Mouse (Mus musculus) cerebellum, adult 2 months (tissue): ENCODE measurements around the gene Aim2. TPM values are rescaled to one million over a fixed set of nuclear protein-coding genes. Genes with fewer than 3 reads are reported as not detected.
A peak's percentile ranks its signal among the peaks of the same experiment; 100 is the strongest.
"Not testable (repeated sequence)": the region's sequence is repeated elsewhere in the genome, so short reads cannot be mapped to it uniquely, and the experiment has no call there.

Experiments used
- DNase-seq, 2 experiments: peaks; one replicate each; pipeline ENCODE4 v3.0.0; 2021
- H3K27ac ChIP-seq: fragments of 200-500 bp; 2 replicates; pipeline ENCODE4 v1.5.1; 2012; ENCODE audit warnings: low read length, control low read depth, inconsistent platforms; ENCODE audit not compliant: insufficient read depth
- H3K27me3 ChIP-seq: fragments of 200-500 bp; 2 replicates; pipeline ENCODE4 v1.6.1; 2012; ENCODE audit warnings: inconsistent platforms, mild to moderate bottlenecking, low read length, moderate library complexity; ENCODE audit not compliant: control insufficient read depth, insufficient read depth
- H3K4me1 ChIP-seq: fragments of 200-500 bp; 2 replicates; pipeline ENCODE4 v1.6.1; 2011; ENCODE audit warnings: low read length; ENCODE audit not compliant: control insufficient read depth, insufficient read depth
- H3K4me3 ChIP-seq: fragments of 200-500 bp; replicated peaks from 2 replicates; pipeline ENCODE3; 2011; ENCODE audit warnings: mild to moderate bottlenecking, low read depth, low read length, control low read depth; ENCODE audit not compliant: insufficient read depth
- CTCF ChIP-seq: fragments of 200-500 bp; IDR thresholded peaks from 2 replicates; pipeline ENCODE4 v1.5.1; 2011; ENCODE audit warnings: low read depth, mild to moderate bottlenecking, control low read depth, low read length, moderate library complexity, borderline replicate concordance; ENCODE audit not compliant: insufficient read depth
- POLR2A ChIP-seq: fragments of 200-500 bp; IDR thresholded peaks from 2 replicates; pipeline ENCODE4 v1.6.1; 2011; ENCODE audit warnings: low read length, control low read depth, borderline replicate concordance; ENCODE audit not compliant: insufficient read depth
- WGBS: fragments of 180-500 bp; shearing (Covaris S2); methylation state at CpG from one replicate; pipeline ENCODE4 v1.1.7; 2018; 5-methylcytosine and 5-hydroxymethylcytosine counted together
- polyA plus RNA-seq: library from polyadenylated mRNA; depleted of rRNA; stranded (reverse); fragments of >200 nt; gene quantifications from 2 replicates; pipeline ENCODE4 v1.2.3, GENCODE M21; 2012; rRNA removed

Aim2 gene
- polyA plus RNA-seq, 1 experiment = 2.0 TPM

- WGBS = 95% methylated on average over 5 of the region's 5 CpGs
- Histone ChIP-seq H3K4me3 (no peak overlapping the region), H3K27ac (no peak overlapping the region), H3K27me3 (no peaks in the 10 kb centered on the region), H3K4me1 (no peaks in the 10 kb centered on the region)
- TF ChIP-seq CTCF = no peak
- TF ChIP-seq POLR2A = no peak
- DNase-seq = no peak
Observed at GRCm38 (mm10) chr1:173451665-173452064, 101.0 kb downstream of the Aim2 start.

- peak in 1 of 2 experiments; percentile 28 for DNase-seq
- 49% methylated on average over 7 of the region's 7 CpGs for WGBS
- Histone ChIP-seq H3K4me3 (no peak overlapping the region), H3K27ac (no peak overlapping the region), H3K4me1 (no peaks in the 10 kb centered on the region), H3K27me3 (no peaks in the 10 kb centered on the region)
- peak; percentile 54 for TF ChIP-seq CTCF
- no peak for TF ChIP-seq POLR2A
Observed at GRCm38 (mm10) chr1:173456139-173456754, 105.6 kb downstream of the Aim2 start.

- H3K27me3 ChIP-seq = no peaks in the 10 kb centered on the region
- no peak overlapping the region for H3K4me3 ChIP-seq
- no peaks in the 10 kb centered on the region for H3K4me1 ChIP-seq
- TF ChIP-seq POLR2A = no peak
- TF ChIP-seq CTCF = no peak
- no peak for DNase-seq
- 72% methylated on average over 5 of the region's 5 CpGs for WGBS
- no peak overlapping the region for H3K27ac ChIP-seq
Observed at GRCm38 (mm10) chr1:173456761-173457160, 106.1 kb downstream of the Aim2 start.

GRCm38 (mm10) chr1:173480399-173481181 lies 129.9 kb downstream of the Aim2 start:
- H3K27ac ChIP-seq, H3K27me3 ChIP-seq, DNase-seq, H3K4me1 ChIP-seq, H3K4me3 ChIP-seq: not testable (repeated sequence)
- 89% methylated on average over 5 of the region's 5 CpGs for WGBS

GRCm38 (mm10) chr1:173481182-173481574 lies 130.5 kb downstream of the Aim2 start:
- H3K4me1 ChIP-seq, H3K27ac ChIP-seq, H3K27me3 ChIP-seq, H3K4me3 ChIP-seq, DNase-seq: not testable (repeated sequence)
- WGBS = 83% methylated on average over 3 of the region's 3 CpGs

- H3K4me3 ChIP-seq, H3K4me1 ChIP-seq, H3K27ac ChIP-seq, DNase-seq, H3K27me3 ChIP-seq: not testable (repeated sequence)
- 76% methylated on average over 3 of the region's 3 CpGs for WGBS
Observed at GRCm38 (mm10) chr1:173490812-173491480, 140.3 kb downstream of the Aim2 start, which contains the start of gene Ifi206. TSS of gene Ifi206 (minus strand) at chr1:173491041.

GRCm38 (mm10) chr1:173491483-173491882 lies 140.8 kb downstream of the Aim2 start:
- not testable (repeated sequence) for H3K27me3 ChIP-seq

GRCm38 (mm10) chr1:173510595-173510994 lies 159.9 kb downstream of the Aim2 start:
- not testable (repeated sequence) for H3K27me3 ChIP-seq, H3K27ac ChIP-seq, H3K4me1 ChIP-seq, H3K4me3 ChIP-seq, DNase-seq
- WGBS = 97% methylated on average over 2 of the region's 2 CpGs

More at GRCm38 (mm10) chr1:173491483-173491882, 140.8 kb downstream of the Aim2 start:
- H3K4me1 ChIP-seq, DNase-seq, H3K4me3 ChIP-seq, H3K27ac ChIP-seq: not testable (repeated sequence)

Other genes with a start within 250 kb of the Aim2 start
- not detected in 2 replicates for gene Olfr1408, start 213.5 kb upstream of the Aim2 start, polyA plus RNA-seq
- not detected in 2 replicates for gene Olfr1406, start 160.2 kb upstream of the Aim2 start, polyA plus RNA-seq
- not detected in 2 replicates for gene Olfr218, start 153.1 kb upstream of the Aim2 start, polyA plus RNA-seq
- not detected in 2 replicates for gene Olfr1404, start 138.5 kb upstream of the Aim2 start, polyA plus RNA-seq
- not detected in 2 replicates for gene Fcer1a, start 123.7 kb upstream of the Aim2 start, polyA plus RNA-seq
- not detected in 2 replicates for gene Olfr418, start 84.9 kb upstream of the Aim2 start, polyA plus RNA-seq
- not detected in 2 replicates for gene Mptx2, start 73.1 kb upstream of the Aim2 start, polyA plus RNA-seq
- gene Ackr1, start 17.1 kb upstream of the Aim2 start, polyA plus RNA-seq = 250 and 253 TPM in 2 replicates
- gene Cadm3, start 16.8 kb downstream of the Aim2 start, polyA plus RNA-seq = 979 and 1,062 TPM in 2 replicates
- 0.25 and 0.36 TPM in 2 replicates for gene Ifi206, start 140.2 kb downstream of the Aim2 start, polyA plus RNA-seq
- gene Ifi214, start 185.1 kb downstream of the Aim2 start, polyA plus RNA-seq = not detected in 2 replicates
- gene Ifi213, start 248.4 kb downstream of the Aim2 start, polyA plus RNA-seq = 0.14 and 0.15 TPM in 2 replicates